Mouse (Mus musculus) adipocyte (in vitro differentiated cells): ENCODE measurements around the gene Utf1.

ENCODE experiments used
- DNase-seq: peaks from one replicate; pipeline ENCODE4 v3.0.0-alpha.2; 2016; ENCODE audit warnings: low spot score

Gene Utf1

DNA sequence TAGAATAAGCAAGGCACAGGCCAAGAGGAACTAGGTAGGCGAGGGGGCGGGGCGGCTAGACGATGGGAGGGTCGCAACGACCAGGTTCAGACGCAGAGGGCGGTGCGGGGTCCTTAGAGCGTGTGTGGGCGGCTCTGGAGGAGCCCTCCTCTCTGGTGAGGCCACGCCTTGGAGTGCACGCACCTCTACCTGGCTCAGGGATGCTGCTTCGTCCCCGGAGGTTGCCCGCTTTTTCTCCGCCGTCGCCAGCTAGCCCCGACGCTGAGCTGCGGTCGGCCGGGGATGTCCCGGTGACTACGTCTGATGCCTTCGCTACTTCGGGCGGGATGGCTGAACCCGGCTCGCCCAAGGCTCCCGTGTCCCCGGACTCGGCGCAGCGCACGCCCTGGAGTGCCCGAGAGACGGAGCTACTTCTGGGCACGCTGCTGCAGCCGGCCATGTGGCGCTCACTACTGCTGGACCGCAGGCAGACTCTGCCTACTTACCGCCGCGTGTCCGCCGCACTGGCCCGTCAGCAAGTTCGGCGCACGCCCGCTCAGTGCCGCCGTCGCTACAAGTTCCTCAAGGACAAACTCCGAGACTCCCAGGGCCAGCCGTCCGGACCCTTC is at the start of gene Utf1:
Utf1 (plus strand) TSS at position 116 of the 608 bp plus-strand sequence.
- no peak for DNase-seq

DNA sequence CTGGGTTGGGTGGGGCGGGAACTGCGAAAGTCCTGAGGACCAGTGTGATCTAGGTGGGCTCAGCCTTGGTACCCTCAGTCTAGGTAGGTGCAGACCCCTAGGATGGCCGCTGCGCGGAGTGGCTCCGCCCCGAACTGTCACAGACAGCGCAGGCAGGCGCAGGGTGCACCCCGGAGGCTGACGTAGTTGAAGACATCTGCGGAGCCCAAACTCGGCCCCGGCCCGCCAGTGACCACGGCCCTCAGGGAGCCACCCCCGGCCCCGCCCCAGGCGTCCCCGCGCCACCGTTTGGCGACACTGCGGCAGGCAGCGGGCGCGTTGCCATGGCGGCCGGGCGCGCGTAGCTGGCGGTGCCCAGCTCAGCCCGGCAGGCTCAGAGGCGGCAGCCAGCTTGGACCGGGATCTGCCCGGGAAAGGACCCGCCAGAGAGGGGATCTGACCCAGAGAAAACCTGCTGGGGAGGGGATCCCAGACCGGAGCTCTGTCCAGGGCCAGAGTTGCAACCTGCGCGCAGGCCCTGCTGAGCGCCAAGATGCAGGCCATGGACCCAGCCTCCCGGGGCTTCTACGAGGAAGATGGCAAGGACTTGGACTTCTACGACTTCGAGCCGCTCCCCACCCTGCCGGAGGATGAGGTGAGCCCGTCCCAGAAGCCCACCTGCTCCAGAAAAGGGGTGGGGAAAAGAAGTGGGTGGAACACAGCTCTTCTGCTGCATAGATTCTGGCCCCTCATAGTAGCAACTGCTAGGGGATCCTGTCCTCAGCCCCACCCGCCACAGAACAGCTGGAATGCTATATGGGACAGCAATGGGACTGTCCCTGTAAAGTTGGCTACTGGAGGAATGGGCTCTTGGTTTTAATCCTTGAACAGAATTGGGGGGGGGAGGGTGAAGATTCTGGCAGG is 48.7 kb upstream of the Utf1 start, which contains the start of gene Kndc1:
Kndc1 (plus strand) TSS at position 42 of the 903 bp plus-strand sequence.
- no peak for DNase-seq

DNA sequence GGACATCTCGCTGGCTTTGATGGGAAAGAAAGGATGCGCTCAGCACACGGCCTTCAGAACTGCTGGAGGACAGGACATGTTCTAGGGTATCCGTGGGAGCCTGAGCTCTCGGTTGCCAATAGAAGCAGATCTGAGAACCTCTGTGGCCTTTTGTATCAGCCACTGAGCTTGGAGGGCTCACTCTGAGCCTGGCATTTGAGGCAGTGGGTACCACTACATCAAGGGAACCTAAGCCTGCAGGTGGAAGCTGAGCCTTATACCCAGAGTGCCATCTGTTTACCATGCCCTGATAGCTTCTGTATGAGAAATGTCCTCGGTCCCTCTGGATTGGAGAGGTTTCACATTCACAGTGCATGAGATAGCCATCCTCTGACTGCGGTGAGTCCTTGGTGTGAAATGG is 47.3 kb upstream of the Utf1 start:
- no peak for DNase-seq

DNA sequence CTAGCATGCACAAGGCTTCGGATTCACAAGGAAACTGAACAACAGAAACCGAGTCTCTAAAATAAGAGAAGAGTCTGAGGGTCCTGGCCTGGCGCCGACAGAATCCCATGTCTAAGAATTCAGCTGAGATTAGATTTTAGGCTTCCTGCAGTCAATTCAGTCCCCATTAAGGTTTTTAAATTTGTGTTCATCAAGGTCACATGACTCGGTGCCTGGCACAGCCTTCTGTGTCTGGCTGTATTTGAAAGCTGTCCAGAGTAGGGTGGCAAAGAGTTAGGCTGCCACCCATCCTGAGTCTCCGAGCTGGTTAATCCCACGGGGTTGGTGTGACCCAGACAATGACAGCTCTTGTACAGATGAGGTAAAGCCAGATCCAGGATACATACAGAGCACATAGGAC is 46.8 kb upstream of the Utf1 start:
- no peak for DNase-seq

DNA sequence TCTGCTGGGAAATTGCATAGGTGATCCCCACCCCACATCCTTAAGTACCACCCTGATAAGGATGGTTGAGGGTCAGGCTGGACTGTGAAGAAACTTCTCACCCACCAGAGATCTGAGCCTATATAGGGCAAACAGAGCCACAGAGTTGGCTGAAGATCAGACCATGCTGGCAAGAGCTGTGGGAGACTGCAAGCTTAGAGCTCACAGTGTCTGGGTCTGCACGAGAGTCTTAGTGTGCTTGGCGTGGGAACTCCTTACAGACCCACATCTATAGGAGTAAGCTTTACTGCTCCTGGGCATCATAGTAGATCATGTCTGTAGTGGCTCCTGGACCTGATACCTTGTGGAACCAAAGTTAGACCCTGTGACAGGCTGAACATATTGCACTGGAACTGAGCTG is 45.0 kb upstream of the Utf1 start:
- no peak for DNase-seq

DNA sequence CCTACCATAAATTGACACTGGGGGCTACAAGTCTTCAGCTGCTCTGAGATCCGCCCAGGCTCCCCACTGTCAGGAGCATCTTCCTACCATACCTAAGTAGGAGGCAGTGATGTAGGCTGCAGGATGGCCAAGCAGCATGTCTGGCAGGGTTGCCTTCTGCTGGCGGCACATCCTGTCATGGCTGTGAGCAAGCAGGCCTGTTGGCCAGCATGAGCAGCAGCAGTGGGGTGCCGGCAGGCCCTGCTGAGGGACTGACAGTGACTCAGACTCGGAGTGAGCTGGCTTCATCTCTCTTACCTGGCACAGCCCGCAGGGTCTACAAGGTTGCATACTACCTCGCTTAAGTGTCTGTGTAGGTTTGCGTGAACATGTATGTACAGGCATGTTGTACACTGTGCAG is 44.1 kb upstream of the Utf1 start:
- no peak for DNase-seq

DNA sequence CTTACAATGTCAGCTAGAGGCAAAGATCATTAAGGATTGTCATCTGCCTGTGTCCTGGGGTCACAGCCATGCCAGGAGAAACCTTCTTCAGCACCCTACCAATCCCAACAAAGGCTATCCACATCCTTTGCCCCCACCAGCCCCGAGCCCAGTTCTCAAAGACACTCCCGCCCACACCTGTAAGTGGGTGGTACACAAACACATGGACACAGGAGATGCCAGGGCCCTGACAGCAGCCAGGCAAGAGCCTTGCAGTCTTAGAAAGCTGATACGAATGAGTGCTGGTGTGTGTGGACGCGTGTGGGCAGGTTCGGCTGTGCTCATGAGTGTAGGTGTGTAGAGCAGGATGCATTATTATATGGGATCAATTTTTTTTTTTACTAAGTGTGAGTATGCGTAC is 43.1 kb upstream of the Utf1 start:
- DNase-seq: no peak

DNA sequence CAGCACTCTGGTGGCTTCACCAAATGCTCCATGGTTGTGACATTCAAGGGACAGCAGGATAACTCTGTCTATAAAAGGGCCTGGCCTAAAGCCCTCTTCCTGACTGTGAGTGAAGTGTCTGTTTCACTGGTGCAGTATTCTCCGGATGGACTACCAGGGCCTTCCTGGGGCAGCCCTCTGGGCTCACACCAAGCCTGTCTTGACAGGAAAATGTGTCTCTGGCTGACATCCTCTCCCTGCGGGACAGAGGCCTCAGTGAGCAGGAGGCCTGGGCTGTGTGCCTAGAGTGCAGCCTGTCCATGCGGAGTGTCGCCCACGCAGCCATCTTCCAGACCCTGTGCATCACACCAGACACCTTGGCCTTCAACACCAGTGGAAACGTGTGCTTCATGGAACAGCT is 42.7 kb upstream of the Utf1 start:
- DNase-seq: no peak

DNA sequence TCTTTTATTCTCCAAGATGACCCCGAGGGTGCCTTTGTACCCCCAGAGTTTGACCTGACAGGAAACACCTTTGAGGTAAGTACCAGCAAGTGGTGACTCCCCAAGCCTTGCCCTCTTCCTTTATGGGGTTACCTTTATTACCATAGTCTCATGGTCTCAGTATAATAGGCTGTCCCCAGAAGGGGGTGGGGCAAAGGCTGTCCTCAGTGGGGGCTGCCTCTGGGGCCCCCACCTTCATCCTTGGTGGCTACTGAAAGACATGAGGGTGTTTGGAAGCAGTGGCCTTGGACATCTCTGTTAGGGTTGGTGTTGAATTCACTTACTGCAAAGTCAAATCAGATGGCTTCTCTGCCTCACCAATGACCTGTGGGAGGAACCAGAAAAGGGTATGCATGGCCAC is 41.6 kb upstream of the Utf1 start:
- no peak for DNase-seq

DNA sequence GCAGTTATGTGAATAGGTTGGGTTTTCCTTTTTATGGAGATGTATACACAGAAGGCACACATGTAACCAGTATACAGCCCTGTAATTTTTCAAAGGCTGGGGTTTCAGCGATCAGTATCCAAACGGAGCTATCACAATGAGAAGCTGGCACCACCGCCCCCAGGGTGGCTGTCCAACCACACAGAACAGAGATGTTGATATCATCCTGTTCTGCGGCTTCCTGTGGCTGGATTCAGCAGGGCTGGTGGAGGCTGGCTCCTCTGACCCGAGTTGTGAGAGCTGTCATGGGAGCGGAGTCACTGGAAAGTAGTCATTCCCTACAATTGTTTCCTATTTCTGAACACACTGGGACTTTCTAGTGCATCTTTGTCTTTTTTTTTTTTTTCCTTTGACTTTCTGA is 38.3 kb upstream of the Utf1 start:
- no peak for DNase-seq

DNA sequence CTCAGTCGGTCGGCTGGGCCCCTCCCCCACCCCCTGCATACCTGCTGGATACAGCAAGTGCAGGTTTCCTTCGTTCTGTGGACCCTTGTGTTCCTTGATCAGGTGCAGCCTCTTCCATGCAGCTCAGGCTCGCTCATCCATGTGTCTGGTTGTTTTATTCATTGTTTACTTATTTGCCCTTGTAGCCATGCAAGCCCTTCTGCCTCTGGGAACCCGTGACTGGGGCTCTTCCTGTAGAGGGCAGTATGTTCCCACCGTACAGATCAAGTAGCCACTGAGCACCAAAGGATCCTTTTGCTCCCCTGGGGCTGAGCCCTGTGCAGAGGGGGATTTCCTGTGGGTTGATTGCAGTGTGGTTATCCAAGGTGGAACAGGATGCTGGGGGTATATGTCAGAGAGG is 37.9 kb upstream of the Utf1 start:
- DNase-seq: peak; percentile 5

DNA sequence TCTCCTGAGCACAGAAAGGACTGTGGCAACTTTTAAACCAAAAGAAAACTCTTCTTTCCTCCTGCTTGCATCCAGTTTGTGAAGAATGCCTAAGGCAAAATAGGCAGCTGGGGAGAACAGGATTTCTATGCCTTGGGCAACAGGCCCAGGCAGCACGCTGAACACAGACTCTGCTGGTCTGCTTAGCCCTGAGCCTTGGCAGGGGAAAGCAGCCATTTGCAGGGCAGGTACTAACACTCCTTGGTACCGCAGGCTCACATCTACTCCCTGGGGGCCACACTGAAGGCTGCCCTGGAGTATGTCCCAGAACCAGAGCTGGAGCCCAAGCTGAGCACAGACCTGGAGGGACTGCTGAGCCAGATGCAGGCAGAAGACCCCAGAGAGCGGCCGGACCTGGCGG is 35.4 kb upstream of the Utf1 start:
- peak; percentile 5 for DNase-seq

DNA sequence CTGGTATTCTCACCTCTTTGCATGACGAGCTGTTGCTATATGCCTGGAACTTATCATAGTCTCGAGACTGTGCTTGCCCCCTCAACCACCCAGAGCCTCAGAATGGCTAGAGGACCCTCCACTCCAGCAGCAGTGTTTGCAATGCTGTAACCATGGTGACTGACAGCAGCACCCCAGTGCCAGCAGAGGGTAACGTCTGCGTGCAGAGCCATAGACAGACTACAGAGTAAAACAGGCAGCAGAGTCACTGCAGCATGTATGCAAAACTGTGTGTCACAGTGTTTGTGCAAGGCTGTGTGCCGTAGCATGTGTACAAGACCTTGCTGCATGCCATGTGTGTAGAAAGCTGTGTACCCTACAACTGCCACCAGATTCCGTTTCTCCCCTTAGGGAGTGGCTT is 34.1 kb upstream of the Utf1 start:
- DNase-seq: no peak

DNA sequence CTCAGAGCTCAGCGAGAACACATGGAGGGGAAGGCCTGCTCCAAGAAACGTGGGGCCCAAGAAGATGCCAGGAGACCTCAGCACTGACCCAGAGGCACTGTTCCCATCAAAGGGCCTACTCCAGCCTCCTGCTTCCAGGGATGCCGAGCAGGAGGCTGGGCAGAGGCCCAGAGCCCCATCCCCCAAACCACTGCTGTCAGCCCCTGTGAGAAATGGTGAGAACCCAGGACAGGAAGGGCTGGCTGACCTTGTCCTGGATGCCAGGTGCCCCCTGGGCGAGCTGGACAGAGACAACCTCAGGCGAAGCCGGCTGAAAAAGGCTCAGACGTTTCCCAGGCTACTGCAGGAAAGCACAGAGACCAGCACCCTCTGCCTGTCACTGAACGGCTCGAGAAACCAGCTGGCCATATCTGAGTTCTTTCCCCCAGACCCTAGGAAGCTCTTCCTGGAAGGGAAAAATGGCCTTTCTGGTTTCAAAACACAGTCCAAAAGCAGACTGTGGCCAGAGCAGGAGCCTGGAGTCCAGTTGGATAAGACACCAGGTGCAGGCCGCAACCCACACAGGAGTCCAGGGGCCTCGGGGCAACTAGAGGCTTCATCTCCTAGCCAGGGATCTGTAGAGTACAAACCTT is 33.3 kb upstream of the Utf1 start:
- DNase-seq: no peak

DNA sequence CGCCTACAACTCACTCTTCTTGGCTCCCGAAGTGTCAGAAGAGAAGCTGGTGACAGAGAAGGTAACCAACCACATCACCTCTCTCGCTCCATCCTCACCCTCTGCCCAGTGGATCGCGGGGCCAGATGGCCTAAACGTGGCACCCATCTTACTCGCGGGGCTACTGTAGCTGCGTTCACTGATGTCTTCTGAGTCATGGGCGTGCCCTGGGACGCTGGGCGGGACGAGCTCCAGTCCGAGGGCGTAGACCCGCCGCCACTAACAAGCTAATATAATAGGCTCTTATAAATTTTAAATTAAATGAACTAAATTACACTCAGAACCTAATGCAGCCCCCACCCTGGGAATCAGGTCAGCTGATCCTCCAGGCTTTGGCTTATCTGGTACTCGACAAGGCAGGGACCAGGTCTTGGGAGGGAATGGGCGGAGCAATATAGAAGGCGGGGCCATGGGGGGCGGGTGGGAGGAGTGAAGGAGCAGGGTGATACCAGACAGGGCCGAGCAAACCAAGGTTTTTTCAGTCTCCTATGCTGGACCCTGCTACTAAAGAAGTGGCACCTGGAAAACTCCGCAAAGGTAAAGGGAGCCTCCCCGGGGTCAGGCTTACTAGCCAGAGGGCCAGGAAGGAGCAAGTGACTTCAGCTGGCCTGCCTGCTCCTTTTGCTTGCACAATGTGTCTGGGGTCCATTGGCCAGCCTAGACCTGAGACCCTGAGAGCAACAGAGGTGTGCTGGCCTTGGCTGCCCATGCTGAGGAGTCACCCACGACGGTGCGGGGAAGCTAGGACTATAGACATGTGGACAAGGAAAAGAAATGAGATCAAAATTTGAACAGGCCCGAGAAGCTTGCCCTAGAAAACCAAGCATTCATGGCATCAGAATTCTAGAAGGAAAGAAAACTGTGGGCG is 29.2 kb upstream of the Utf1 start:
- no peak for DNase-seq

DNA sequence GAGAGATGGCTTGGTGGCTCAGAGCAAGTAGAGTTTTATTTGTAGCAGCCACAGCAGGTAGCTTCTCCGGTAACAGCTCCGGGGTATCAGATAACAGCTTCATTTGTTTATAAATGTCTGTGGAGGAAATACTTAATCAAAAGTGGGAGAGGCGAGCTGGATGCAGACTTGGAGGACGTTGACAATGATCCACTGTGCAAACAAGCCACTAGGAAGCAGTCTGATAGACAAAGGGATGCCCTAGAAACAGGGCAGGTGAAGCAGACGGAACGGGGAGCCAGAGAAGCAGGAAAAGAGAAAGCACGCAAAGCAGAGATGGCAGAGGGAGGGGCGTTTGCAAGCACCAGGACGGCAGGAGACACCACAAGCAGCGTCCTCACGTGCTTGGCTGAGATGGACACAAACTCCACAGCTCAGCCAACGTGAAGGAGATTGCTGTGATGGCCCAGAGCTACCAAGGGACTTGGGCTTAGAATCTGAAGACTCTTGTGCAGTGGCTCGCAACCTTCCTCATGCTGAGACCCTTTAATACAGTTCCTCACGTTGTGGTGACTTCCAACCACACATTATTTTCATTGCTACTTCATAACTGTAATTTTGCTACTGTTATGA is 27.8 kb upstream of the Utf1 start:
- DNase-seq: no peak

DNA sequence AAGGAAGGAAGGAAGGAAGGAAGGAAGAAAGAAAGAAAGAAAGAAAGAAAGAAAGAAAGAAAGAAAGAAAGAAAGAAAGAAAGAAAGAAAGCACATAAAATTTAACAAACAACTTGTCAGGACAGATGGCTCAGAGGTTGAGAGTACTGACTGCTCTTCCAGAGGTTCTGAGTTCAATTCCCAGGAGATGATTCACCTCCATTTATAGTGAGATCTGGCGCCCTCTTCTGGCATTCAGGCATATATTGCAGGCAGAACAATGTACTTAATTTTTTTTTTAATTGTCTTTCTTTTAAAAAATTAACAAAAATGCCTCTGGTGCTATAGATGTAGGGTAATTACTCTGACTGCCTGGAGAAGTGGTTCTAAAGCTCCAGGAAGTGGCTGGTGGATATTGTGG is 27.2 kb upstream of the Utf1 start:
- DNase-seq: no peak

DNA sequence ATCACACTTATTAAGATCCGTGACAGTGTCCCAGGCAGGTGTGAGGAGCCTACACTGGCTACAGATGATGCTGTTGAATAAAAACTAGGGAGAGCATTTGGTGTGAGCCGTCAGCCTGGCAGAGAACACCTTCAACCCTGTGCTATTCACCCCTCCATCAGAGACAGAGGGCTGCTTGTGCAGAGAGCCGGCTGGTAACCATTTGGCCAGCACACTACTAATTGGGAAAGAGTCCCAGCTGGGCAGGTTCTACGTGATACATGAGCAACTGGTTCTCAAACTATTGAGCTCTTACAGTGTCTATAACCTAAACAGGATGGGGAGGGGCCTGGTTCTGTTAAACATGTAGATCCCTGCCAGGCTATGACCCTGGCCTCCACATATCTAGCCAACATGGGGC is 25.3 kb upstream of the Utf1 start:
- DNase-seq: no peak

DNA sequence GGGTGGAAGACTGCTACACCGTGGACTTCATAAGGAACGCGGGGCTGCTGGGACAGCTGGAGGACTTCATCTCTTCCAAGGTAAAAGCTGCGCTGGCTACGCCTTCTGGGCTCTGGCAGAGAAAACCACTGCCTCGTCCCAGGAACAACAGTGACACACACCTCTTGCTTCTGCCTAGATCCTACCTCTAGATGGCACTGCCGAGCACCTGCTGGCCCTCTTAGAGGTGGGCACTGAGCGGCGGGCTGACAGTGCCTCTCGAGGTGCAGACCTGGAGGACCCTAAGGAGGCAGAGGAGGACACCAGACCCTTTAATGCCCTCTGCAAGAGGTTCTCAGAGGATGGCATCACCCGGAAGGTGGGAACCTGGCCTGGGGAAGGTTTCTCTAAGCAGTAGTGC is 12.9 kb upstream of the Utf1 start:
- no peak for DNase-seq

DNA sequence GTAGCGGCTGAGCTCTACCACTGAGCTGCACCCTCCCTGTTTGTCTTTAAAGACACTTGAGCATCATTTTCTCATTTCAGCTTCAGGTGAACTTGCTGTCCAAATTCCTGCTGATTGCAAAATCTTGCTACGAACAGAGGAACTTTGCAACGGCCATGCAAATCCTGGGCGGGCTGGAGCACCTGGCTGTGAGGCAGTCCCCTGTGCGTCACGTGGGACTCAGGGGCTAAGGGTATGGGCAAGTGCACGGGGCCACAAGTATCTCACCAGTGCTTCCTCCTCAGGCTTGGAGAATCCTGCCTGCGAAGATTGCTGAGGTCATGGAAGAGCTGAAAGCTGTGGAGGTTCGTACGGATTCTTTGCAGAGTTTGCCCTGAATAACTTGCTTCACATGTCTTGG is 6.9 kb upstream of the Utf1 start:
- no peak for DNase-seq

DNA sequence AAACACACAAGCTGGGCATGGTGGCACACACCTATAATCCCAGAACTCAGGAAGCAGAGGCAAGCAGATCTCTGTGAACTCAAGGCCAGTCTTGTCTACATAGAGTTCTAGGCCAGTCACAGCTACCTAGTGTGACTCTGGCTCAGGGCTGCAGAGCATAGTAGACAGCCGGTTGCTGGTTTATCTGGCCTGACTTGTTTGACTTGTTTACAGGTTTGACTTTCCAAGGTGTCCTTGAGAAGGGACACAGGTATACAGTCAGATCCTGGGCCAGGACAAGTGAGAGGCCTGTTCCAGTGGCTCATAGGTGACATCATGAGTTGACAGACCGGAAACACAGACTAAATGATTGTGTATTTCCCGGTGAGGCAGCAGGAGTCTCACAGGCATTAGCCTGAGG is 6.5 kb upstream of the Utf1 start:
- DNase-seq: no peak

DNA sequence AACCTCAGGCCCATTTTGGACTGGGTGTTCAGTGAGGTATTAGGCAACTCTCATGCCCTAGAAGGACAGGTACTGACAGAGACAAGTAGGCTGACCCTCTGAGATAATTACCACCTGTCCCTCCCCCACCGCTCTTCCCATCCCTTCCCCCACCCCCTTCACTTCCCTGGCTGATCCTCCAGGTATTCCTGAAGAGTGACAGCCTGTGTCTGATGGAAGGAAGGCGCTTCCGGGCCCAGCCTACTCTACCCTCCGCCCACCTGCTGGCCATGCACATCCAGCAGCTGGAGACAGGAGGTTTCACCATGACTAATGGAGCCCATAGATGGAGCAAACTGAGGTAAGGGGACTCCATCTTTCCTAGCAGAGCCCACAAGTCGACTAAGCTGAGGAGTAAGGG is 5.8 kb upstream of the Utf1 start:
- DNase-seq: no peak
